Mouse (Mus musculus) C2C12 (cell line): ENCODE data around the gene Sftpa1. TPM values are rescaled to one million over a fixed set of nuclear protein-coding genes. Genes with fewer than 3 reads are reported as not detected.

Experiments
- H3K27me3 ChIP-seq: one replicate; pipeline ENCODE4 v1.6.1; 2011; ENCODE audit not compliant: control insufficient read depth, insufficient read depth, insufficient read length
- H3K36me3 ChIP-seq: one replicate; pipeline ENCODE4 v1.6.1; 2011; ENCODE audit not compliant: control insufficient read depth, insufficient read depth
- H3K4me3 ChIP-seq: one replicate; pipeline ENCODE4 v1.5.1; 2011; ENCODE audit warnings: mild to moderate bottlenecking, control low read depth; ENCODE audit not compliant: poor library complexity, insufficient read depth, severe bottlenecking
- H3K79me2 ChIP-seq: one replicate; pipeline ENCODE4 v1.6.1; 2011; ENCODE audit not compliant: control insufficient read depth, insufficient read depth
- H3K79me3 ChIP-seq: one replicate; pipeline ENCODE4 v1.6.1; 2011; ENCODE audit warnings: low read depth, control low read depth
- H3ac ChIP-seq: one replicate; pipeline ENCODE3; 2011; ENCODE audit warnings: low read depth; ENCODE audit not compliant: control insufficient read depth, insufficient read length
- CEBPB ChIP-seq: IDR thresholded peaks from one replicate; pipeline ENCODE4 v1.6.1; 2011; ENCODE audit warnings: low read depth, mild to moderate bottlenecking, control low read depth, moderate library complexity
- CTCF ChIP-seq: IDR thresholded peaks from one replicate; pipeline ENCODE4 v1.5.1; 2011; ENCODE audit not compliant: control insufficient read depth, insufficient read depth, insufficient read length
- FOSL1 ChIP-seq: IDR thresholded peaks from one replicate; pipeline ENCODE4 v1.8.0; 2011; ENCODE audit warnings: mild to moderate bottlenecking, low read length; ENCODE audit not compliant: poor library complexity, insufficient read depth, severe bottlenecking
- MAX ChIP-seq: IDR thresholded peaks from one replicate; pipeline ENCODE4 v1.6.1; 2011; ENCODE audit warnings: mild to moderate bottlenecking, control low read depth
- MYOD1 ChIP-seq: IDR thresholded peaks from one replicate; pipeline ENCODE4 v1.6.1; 2011; ENCODE audit warnings: low read depth; ENCODE audit not compliant: control insufficient read depth, insufficient read length
- MYOG ChIP-seq: IDR thresholded peaks from one replicate; pipeline ENCODE4 v1.6.1; 2011; ENCODE audit not compliant: control insufficient read depth, insufficient read length; ENCODE audit errors: extremely low read depth
- USF1 ChIP-seq: IDR thresholded peaks from one replicate; pipeline ENCODE4 v1.6.1; 2011; ENCODE audit warnings: low read depth, mild to moderate bottlenecking, control low read depth, moderate library complexity
- polyA plus RNA-seq: library from polyadenylated mRNA; unstranded; fragments of >200 nt; fragmentation: generic; extraction: Trizol; gene quantifications from one replicate; pipeline ENCODE4 v1.2.1, GENCODE M21; 2012; ENCODE audit warnings: missing spikeins

Sftpa1 gene
- polyA plus RNA-seq, 1 experiment = not detected

DNA sequence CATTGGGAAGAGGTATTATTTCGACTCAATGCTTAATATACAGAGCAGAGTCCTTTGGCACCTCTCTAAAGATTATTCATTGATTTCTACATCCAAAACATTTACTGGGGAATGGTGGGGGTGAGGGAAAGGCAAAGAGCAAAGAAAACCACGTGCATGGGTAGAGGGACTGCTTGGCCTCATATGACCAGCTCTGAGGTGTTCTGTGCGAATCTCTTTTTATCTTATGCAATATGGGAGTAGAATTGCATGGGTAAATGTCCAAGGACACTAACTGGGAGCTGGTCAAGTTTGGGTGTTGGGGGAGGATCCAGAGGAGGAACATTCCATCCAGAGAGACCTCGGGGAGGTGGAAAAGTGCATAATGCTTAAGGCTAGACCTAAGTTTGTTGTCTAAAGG lies 18.6 kb upstream of the Sftpa1 start:
- H3K79me3 ChIP-seq = no peaks in the 10 kb centered on the region
- H3K4me3 ChIP-seq = no peak overlapping the region
- H3K27me3 ChIP-seq = no peaks in the 10 kb centered on the region
- H3K36me3 ChIP-seq = no peaks in the 10 kb centered on the region
- TF ChIP-seq CEBPB (no peak), MAX (no peak), CTCF (no peak), USF1 (no peak), MYOD1 (no peak), MYOG (no peak), FOSL1 (no peak)
- H3ac ChIP-seq = no peak overlapping the region
- no peaks in the 10 kb centered on the region for H3K79me2 ChIP-seq

DNA sequence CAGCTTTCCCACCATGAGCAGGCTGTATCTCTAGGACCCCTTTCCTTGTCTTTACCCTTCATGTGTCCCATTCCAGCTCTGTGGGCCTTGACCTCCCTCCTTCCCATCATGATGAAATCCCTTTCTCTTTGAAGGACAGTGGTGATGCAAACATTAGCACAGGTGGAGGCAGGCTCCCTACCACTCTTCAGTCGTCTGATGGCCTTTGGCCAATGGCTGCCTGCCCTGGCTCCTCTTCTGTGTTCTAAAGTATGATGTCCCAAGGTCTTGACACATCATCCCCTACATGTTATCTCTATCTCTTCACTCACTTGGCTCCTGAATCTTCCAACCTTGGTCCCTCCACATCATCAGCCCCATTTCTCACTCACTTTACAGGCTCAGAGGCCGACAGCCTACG lies 15.3 kb upstream of the Sftpa1 start:
- no peaks in the 10 kb centered on the region for H3K79me3 ChIP-seq
- H3K79me2 ChIP-seq = no peaks in the 10 kb centered on the region
- H3K27me3 ChIP-seq = no peaks in the 10 kb centered on the region
- H3ac ChIP-seq = no peak overlapping the region
- TF ChIP-seq CTCF = no peak
- no peak for TF ChIP-seq USF1
- no peak for TF ChIP-seq MYOD1
- TF ChIP-seq FOSL1 = no peak
- no peak for TF ChIP-seq MAX
- no peak for TF ChIP-seq CEBPB
- no peak for TF ChIP-seq MYOG
- H3K36me3 ChIP-seq = no peaks in the 10 kb centered on the region
- no peak overlapping the region for H3K4me3 ChIP-seq

DNA sequence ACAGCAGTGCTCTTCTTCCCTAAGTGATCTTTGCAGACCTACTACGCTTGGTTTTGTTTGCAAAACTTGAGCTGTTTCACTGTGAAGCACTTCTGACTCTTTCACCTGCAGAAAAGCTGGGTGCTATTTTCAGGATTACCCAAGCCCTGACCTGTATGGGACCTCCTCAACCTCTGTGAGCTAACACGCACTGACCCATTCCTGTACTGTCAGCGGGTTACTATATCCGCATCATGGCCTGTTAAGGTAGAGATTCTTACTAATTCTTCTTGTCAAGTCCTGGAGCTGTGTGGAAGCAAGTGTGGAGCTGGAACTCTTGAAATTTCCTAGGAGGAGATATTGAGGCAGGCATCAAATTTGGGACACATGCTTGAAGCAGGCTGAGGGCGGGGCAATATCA lies 6.9 kb upstream of the Sftpa1 start:
- no peaks in the 10 kb centered on the region for H3K79me2 ChIP-seq
- H3K27me3 ChIP-seq = no peaks in the 10 kb centered on the region
- H3ac ChIP-seq = no peak overlapping the region
- no peak overlapping the region for H3K4me3 ChIP-seq
- H3K36me3 ChIP-seq = no peaks in the 10 kb centered on the region
- no peaks in the 10 kb centered on the region for H3K79me3 ChIP-seq
- TF ChIP-seq FOSL1 (no peak), CTCF (no peak), MYOG (no peak), MYOD1 (no peak), USF1 (no peak), CEBPB (no peak), MAX (no peak)

DNA sequence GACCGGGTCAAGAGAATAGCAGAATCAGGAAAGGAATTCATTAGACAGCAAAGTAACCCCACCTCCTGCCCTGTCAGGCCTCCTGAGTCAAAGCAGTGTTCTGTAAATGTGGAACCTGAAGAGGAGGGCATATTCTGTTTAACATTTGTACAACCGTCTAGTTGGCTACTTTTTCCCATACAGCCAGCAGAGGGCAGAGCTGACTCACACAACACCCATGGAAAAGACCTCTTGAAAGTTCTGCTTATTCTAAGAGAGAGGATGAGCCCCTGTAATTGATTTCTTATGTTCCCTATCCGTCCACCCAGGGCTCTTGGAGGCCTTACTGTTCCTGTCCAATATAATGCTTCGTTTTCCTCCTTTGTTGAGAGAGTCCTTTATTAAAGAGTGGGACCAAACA lies 3.6 kb upstream of the Sftpa1 start:
- H3K79me2 ChIP-seq = no peaks in the 10 kb centered on the region
- no peak overlapping the region for H3K4me3 ChIP-seq
- H3K36me3 ChIP-seq = no peaks in the 10 kb centered on the region
- no peaks in the 10 kb centered on the region for H3K79me3 ChIP-seq
- H3K27me3 ChIP-seq = no peaks in the 10 kb centered on the region
- no peak overlapping the region for H3ac ChIP-seq
- TF ChIP-seq FOSL1 = no peak
- no peak for TF ChIP-seq MAX
- TF ChIP-seq CTCF = no peak
- TF ChIP-seq USF1 = no peak
- TF ChIP-seq MYOD1 = no peak
- TF ChIP-seq MYOG = no peak
- no peak for TF ChIP-seq CEBPB

DNA sequence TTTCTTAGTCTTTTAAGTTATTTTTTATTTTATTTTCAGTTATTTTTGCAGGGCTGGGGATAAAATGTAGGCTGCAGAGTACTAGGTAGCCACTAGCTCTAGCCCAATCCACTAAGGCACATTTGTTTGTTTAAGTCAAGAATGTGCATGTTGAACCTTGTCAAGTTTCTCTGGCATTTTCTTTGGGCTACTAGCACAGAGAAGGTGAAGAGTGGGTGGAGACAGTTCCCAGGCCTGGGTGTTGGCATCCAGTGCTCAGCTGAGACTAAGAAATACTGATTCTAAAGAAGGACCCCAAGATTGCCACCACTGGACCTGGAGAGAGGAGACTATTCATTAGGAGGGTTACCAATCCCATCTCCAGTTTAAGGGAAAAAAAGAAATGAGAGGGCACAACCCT lies 5.4 kb downstream of the Sftpa1 start:
- TF ChIP-seq MYOD1 (no peak), CEBPB (no peak), FOSL1 (no peak), USF1 (no peak), CTCF (no peak), MAX (no peak), MYOG (no peak)
- Histone ChIP-seq H3K27me3 (no peaks in the 10 kb centered on the region), H3K36me3 (no peaks in the 10 kb centered on the region), H3K79me2 (no peaks in the 10 kb centered on the region), H3ac (no peak overlapping the region), H3K4me3 (no peak overlapping the region), H3K79me3 (no peaks in the 10 kb centered on the region)

DNA sequence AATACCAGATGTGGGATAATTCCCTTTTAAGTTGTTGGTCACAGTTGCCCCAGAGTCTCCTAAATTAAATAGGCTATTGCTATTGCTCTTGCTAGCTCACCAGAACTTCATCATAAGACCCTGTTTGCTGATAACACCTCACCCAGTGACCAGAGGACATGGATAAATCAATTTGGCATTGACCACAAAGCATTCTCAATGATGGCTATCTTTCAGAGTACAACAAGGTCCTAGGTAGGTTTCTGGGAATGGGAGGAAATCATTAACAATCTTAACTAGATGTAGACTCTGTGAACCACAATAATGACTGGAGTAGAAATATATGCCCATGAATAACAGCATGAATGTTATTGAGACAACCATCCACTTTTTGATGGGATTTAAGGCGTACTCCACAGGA lies 9.1 kb downstream of the Sftpa1 start:
- H3K79me2 ChIP-seq = no peaks in the 10 kb centered on the region
- no peak overlapping the region for H3K4me3 ChIP-seq
- H3ac ChIP-seq = no peak overlapping the region
- no peak for TF ChIP-seq MYOG
- no peak for TF ChIP-seq CEBPB
- no peak for TF ChIP-seq MYOD1
- TF ChIP-seq FOSL1 = no peak
- no peak for TF ChIP-seq MAX
- TF ChIP-seq USF1 = no peak
- no peak for TF ChIP-seq CTCF
- H3K36me3 ChIP-seq = no peaks in the 10 kb centered on the region
- no peaks in the 10 kb centered on the region for H3K79me3 ChIP-seq
- no peaks in the 10 kb centered on the region for H3K27me3 ChIP-seq
